Mouse (Mus musculus) kidney, adult 2 months (tissue): Measurements from ENCODE around the gene Myo1e. TPM values are rescaled to one million over a fixed set of nuclear protein-coding genes. Genes with fewer than 3 reads are reported as not detected.

Source experiments
- DNase-seq: peaks from one replicate; pipeline ENCODE4 v3.0.0; 2021
- H3K27ac ChIP-seq: fragments of 200-500 bp; 2 replicates; pipeline ENCODE4 v1.5.1; 2012; ENCODE audit warnings: low read depth, low read length, control low read depth, inconsistent platforms; ENCODE audit not compliant: insufficient read depth
- H3K27me3 ChIP-seq: fragments of 200-500 bp; replicated peaks from 2 replicates; pipeline ENCODE4 v1.6.1; 2012; ENCODE audit warnings: mild to moderate bottlenecking, moderate library complexity, low read length, inconsistent platforms; ENCODE audit not compliant: control insufficient read depth, insufficient read depth
- H3K36me3 ChIP-seq: fragments of 200-500 bp; 2 replicates; pipeline ENCODE4 v1.6.1; 2012; ENCODE audit warnings: mild to moderate bottlenecking, moderate library complexity, low read length, inconsistent platforms; ENCODE audit not compliant: control insufficient read depth, insufficient read depth
- H3K4me1 ChIP-seq: fragments of 200-500 bp; 2 replicates; pipeline ENCODE4 v1.6.1; 2011; ENCODE audit warnings: low read length; ENCODE audit not compliant: control insufficient read depth, insufficient read depth
- H3K4me3 ChIP-seq: fragments of 200-500 bp; 2 replicates; pipeline ENCODE4 v1.5.1; 2011; ENCODE audit warnings: mild to moderate bottlenecking, low read depth, low read length, control low read depth; ENCODE audit not compliant: insufficient read depth
- CTCF ChIP-seq: fragments of 200-500 bp; conservative IDR thresholded peaks from 2 replicates; pipeline ENCODE4 v1.5.1; 2011; ENCODE audit warnings: low read depth, mild to moderate bottlenecking, control low read depth, low read length, moderate library complexity, mixed read lengths; ENCODE audit not compliant: insufficient read depth, insufficient read length
- POLR2A ChIP-seq: fragments of 200-500 bp; IDR thresholded peaks from one replicate; pipeline ENCODE4 v1.6.1; 2011; ENCODE audit warnings: low read depth, low read length, control low read depth
- WGBS: fragments of 180-500 bp; shearing (Covaris S2); methylation state at CpG from one replicate; pipeline ENCODE4 v1.1.7; 2018; 5-methylcytosine and 5-hydroxymethylcytosine counted together
- polyA plus RNA-seq: library from polyadenylated mRNA; depleted of rRNA; stranded (reverse); fragments of >200 nt; gene quantifications from 2 replicates; pipeline ENCODE4 v1.2.3, GENCODE M21; 2012

Myo1e gene
- polyA plus RNA-seq, 1 experiment, result 14.5 TPM

GRCm38 (mm10) chr9:70237561-70237960, 30.4 kb downstream of the Myo1e start:
- H3K27ac ChIP-seq, result no peak overlapping the region
- no peak for TF ChIP-seq POLR2A
- TF ChIP-seq CTCF, result no peak
- 38% methylated on average over 2 of the region's 2 CpGs for WGBS
- DNase-seq, result no peak
- peaks cover 28% of the 10 kb centered on the region for H3K4me1 ChIP-seq
- H3K27me3 ChIP-seq, result no peaks in the 10 kb centered on the region
- H3K4me3 ChIP-seq, result no peak overlapping the region
- no peaks in the 10 kb centered on the region for H3K36me3 ChIP-seq

- Histone ChIP-seq H3K4me3 (no peak overlapping the region), H3K27ac (no peak overlapping the region), H3K27me3 (no peaks in the 10 kb centered on the region), H3K36me3 (no peaks in the 10 kb centered on the region), H3K4me1 (peaks cover 33% of the 10 kb centered on the region)
- TF ChIP-seq CTCF (no peak), POLR2A (no peak)
- DNase-seq, result no peak
- 83% methylated on average over 6 of the region's 6 CpGs for WGBS
Measured at GRCm38 (mm10) chr9:70238391-70238790, 31.2 kb downstream of the Myo1e start.

- Histone ChIP-seq H3K4me1 (peaks cover 37% of the 10 kb centered on the region), H3K4me3 (no peak overlapping the region), H3K36me3 (no peaks in the 10 kb centered on the region), H3K27me3 (no peaks in the 10 kb centered on the region), H3K27ac (no peak overlapping the region)
- TF ChIP-seq CTCF, result no peak
- no peak for TF ChIP-seq POLR2A
- no peak for DNase-seq
- 57% methylated on average over 3 of the region's 3 CpGs for WGBS
Measured at GRCm38 (mm10) chr9:70239229-70239628, 32.1 kb downstream of the Myo1e start.

- H3K4me1 ChIP-seq, result peaks cover 33% of the 10 kb centered on the region
- H3K4me3 ChIP-seq, result no peak overlapping the region; the same call in 1 of the 2 replicates
- H3K27ac ChIP-seq, result peak overlapping the region; percentile 94
- no peaks in the 10 kb centered on the region for H3K27me3 ChIP-seq
- H3K36me3 ChIP-seq, result no peaks in the 10 kb centered on the region
- DNase-seq, result peak; percentile 38
- 22% methylated on average over 16 of the region's 16 CpGs for WGBS
- TF ChIP-seq POLR2A (no peak), CTCF (no peak)
Measured at GRCm38 (mm10) chr9:70240703-70241410, 33.7 kb downstream of the Myo1e start.

DNA sequence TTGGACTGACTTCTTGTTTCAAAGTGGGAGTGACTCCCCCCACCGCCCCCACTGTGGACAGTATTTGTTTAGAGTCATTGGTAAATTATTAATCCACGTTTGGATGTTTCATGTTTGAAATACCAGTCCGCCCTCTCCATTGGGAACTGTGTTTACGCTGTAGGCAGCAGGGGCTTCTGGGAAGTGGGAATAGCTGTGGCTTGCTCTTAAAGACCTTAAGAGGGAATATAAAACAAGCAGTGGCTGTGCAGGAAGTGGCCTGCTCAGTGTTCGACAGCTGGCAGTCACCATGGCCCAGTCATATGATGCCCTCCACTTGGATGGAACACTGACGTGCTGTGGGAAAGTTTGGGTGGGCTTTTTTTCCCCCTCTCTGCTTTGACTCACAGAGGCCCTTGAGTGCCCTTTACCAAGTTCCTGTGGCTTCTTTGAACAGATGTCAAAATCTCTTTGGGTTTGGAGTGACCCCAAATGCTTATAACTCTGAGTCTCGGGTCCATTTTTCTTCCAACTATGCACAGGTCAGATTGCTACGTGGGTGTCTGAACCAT, 34.3 kb downstream of the Myo1e start:
- peak; percentile 80 for DNase-seq
- TF ChIP-seq CTCF (no peak), POLR2A (no peak)
- peaks cover 31% of the 10 kb centered on the region for H3K4me1 ChIP-seq
- peak overlapping the region; percentile 94 for H3K27ac ChIP-seq
- H3K36me3 ChIP-seq, result no peaks in the 10 kb centered on the region
- no peak overlapping the region; the same call in 1 of the 2 replicates for H3K4me3 ChIP-seq
- WGBS, result 23% methylated on average over 8 of the region's 8 CpGs
- no peaks in the 10 kb centered on the region for H3K27me3 ChIP-seq

- WGBS, result 39% methylated on average over 4 of the region's 4 CpGs
- TF ChIP-seq POLR2A (no peak), CTCF (no peak)
- H3K4me1 ChIP-seq, result peaks cover 31% of the 10 kb centered on the region
- H3K36me3 ChIP-seq, result no peaks in the 10 kb centered on the region
- H3K27ac ChIP-seq, result peak overlapping the region; percentile 94
- H3K27me3 ChIP-seq, result no peaks in the 10 kb centered on the region
- H3K4me3 ChIP-seq, result no peak overlapping the region
- DNase-seq, result peak; percentile 89
Measured at GRCm38 (mm10) chr9:70242112-70242862, 35.1 kb downstream of the Myo1e start.

- H3K27me3 ChIP-seq, result no peaks in the 10 kb centered on the region
- WGBS, result 49% methylated on average over 8 of the region's 8 CpGs
- TF ChIP-seq CTCF (no peak), POLR2A (no peak)
- H3K36me3 ChIP-seq, result no peaks in the 10 kb centered on the region
- peaks cover 34% of the 10 kb centered on the region for H3K4me1 ChIP-seq
- H3K27ac ChIP-seq, result peak overlapping the region; percentile 25
- DNase-seq, result peak; percentile 42
- H3K4me3 ChIP-seq, result no peak overlapping the region
Measured at GRCm38 (mm10) chr9:70243241-70243640, 36.1 kb downstream of the Myo1e start.
